Mouse (Mus musculus): ENCODE measurements around the gene Snx8. TPM values are rescaled to one million over a fixed set of nuclear protein-coding genes. Genes with fewer than 3 reads are reported as not detected.

The Snx8 gene
- total RNA-seq, 1 experiment from 2014 or later: 98.5 TPM

DNA sequence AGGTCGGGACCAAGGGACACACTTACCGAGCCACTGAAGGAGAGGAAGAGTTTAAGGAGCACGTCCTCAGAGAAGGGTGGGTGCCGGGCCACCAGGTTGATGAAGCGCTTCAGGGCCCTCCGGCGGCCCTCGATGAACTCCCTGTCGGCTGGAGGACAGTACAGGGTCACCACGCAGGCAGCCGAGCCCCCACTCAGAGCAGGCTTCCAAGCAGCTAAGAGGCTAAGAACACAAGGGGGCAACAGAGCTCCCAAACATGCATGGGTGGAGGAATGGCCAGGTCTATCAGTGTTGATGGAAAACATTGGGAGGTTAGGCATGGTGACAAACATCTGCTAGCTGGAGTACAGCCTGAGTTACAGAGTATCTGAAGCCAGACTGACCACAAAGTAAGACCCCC is 33.1 kb downstream of the Snx8 start:
- ATAC-seq (ENCODE audit: extremely low read depth, insufficient number of reproducible peaks, low FRiP score, poor library complexity, severe bottlenecking): no peak

DNA sequence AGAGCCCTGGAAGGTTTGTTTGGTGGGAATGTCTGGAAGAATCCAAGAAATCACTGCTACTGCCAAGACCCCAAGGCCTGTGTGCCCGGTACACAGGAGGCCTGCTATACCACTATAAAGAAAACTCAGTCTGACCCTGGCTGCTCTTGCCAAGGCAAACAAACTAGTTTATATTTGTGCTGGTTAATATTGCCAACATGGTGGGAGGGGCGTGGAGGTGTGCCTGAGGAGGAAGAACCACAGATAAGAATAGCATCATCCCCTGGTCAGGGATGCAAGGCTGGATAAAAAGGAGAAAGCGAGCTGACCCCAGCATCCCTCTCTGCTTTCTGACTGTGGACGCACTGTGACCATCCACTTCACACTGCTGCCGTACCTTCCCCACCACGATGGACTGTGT is 36.7 kb downstream of the Snx8 start:
- no peak for ATAC-seq (ENCODE audit: extremely low read depth, insufficient number of reproducible peaks, low FRiP score, poor library complexity, severe bottlenecking)

DNA sequence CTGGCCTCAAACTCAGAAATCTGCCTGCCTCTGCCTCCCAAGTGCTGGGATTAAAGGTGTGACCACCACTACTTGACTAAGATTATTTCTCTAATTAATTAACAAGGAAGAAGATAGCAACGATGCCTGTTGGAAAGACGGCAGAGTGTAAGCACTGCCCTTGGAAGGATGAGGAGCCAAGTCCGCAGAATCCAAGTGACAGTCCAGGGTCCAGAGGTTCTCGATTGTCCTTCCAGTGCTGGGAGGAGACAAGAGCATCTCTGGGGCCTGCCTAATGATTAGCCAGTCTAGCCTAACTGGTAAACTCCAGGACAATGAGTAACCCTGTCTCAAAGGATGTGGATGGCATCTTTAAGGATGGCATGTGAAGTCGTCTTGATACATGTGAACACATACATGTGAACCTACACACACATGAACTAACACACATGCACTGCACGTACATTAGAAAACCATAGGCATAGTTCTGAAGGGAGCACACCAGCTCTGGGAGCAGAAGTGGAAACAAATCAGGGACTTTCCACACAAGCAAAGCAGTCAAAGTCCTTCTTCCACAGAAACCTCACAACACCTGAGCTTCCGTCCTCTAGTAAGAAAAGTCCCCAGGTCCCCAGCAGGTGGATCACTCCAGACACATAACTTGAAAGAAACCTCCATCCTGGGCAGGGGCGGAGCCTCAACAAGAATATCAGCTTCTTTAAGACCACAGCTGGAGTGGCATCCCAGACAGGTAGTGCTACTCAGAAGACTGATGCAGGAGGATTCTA is 38.1 kb downstream of the Snx8 start:
- no peak for ATAC-seq (ENCODE audit: extremely low read depth, insufficient number of reproducible peaks, low FRiP score, poor library complexity, severe bottlenecking)

DNA sequence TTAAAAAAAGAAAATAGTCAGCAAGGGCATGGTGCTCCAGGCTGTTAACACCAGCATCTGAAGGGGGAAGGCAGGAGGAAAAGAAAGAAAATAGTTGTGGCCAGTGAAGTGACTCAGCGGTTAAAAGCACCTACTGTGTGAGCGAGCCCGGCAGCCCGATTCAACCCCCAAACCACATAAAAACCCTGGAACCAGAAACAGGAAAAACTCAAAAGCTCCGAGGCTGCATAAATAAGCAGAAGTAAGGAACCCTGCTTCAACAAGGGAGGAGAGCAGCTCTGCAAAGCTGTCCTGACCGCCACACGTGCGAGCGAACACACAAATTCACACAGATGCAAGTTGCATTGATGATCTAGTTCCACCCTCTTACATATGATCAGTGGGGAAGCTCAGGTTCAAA is 39.2 kb downstream of the Snx8 start:
- no peak for ATAC-seq (ENCODE audit: extremely low read depth, insufficient number of reproducible peaks, low FRiP score, poor library complexity, severe bottlenecking)

DNA sequence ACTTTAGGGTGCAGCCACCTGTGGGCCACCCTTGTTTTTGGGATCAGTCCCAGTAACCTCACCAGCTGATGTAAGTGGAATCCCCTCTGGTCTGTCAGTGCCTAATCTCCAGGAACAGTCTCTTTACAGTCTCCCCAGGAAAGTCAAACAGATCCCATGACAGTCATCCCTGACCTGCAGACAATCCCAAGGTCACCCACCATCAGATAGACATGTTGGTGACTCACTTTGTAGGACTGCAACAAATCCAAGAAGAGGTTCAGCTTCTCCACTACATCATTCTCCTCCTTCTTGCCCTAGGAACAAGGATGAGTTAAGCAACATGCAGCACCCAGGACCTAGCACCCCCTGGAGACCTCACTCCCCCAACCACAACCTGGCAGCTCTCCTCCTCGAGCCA is 43.0 kb downstream of the Snx8 start:
- ATAC-seq (ENCODE audit: extremely low read depth, insufficient number of reproducible peaks, low FRiP score, poor library complexity, severe bottlenecking): no peak

DNA sequence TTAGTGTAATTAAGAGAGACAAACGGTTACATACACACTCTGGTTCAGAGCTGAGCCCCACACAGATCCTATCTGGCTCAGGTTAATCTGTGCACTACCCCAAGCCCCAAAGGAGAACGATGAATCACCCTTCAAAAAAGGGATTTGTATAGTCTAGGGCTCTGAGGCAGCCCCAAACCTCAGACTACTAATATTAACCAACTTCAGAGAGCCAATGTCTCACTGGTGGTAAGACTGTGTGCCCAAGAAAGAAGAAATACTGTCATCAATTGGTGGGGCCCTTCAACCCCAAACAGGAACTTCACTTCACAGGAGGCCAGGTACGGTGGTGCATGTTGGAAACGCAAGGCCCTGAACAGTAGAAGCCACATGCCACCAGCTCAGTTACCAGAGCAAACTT is 43.8 kb downstream of the Snx8 start:
- no peak for ATAC-seq (ENCODE audit: extremely low read depth, insufficient number of reproducible peaks, low FRiP score, poor library complexity, severe bottlenecking)

DNA sequence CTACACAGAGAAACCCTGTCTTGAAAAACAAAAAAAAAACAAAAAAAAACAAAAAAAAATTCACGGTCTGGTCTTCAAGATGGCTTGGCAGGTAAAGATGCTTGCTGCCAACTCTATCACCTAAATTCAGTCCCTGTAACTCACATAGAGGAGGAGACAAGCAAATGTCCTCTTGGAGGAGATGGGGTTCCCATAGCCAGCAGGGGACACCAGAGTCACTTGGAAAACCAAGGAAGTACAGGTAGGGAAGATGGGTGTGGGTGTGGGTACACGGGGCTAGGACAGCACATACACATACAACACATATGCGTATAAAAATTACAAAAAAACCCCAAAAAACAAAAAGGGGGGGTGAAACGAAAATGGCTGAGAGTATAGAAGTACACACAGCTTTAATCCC is 46.2 kb downstream of the Snx8 start:
- no peak for ATAC-seq (ENCODE audit: extremely low read depth, insufficient number of reproducible peaks, low FRiP score, poor library complexity, severe bottlenecking)

DNA sequence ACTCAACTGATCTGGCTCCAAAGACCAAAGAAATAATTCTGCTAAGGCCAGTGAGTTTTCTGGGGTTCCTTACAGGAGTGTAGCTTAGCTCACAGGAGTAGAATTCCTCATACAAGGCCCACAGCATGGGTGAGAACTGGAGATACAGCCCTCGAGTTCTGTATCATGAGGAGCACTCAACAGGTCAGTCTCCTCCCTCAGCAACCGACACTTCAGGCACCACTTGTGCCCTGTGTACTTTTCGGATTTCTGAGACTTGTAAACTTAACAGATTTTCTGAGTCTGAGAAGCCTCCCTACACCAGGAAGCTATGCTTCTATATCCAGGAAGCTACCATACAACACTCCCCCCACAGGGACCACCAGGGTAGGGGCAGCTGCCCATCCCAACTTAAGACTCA is 49.2 kb downstream of the Snx8 start:
- no peak for ATAC-seq (ENCODE audit: extremely low read depth, insufficient number of reproducible peaks, low FRiP score, poor library complexity, severe bottlenecking)

DNA sequence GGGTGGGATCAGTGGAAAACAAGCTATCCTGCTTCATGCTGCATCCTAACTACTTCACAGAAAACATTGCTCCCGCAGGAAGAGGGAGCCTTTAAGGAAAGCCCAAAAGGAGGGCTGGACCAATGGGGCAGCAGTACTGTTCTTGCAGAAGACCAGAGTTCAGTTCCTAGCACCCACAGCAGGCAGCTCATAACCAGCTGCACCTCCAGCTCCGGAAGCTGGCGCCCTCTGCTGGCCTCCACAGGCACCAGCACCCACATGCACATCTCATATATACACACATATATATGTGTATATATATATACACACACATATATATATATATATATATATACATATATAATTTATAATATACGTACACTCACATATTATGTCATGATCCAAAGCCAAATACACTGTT is 50.3 kb downstream of the Snx8 start:
- no peak for ATAC-seq (ENCODE audit: extremely low read depth, insufficient number of reproducible peaks, low FRiP score, poor library complexity, severe bottlenecking)

DNA sequence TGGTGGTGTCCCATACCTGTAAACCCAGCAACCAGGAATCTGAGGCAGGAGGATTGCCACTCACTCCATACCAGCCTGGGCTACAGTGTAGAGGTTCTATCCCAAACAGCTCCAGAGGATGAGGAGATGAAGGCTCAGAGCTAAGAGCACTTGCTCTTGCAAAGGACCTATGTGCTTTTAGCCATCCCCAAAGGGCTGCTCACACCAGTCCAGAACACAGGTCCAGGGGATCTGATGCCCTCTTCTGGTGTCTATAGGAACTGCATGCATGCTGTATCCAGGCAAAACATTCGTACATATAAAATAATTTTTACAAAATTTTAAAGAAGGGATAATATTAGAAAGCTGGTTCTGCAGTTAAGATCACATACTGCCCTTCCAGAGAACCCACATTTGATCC is 52.4 kb downstream of the Snx8 start:
- peak; percentile 28; the same call in 1 of the 2 replicates for ATAC-seq (ENCODE audit: extremely low read depth, insufficient number of reproducible peaks, low FRiP score, poor library complexity, severe bottlenecking)

DNA sequence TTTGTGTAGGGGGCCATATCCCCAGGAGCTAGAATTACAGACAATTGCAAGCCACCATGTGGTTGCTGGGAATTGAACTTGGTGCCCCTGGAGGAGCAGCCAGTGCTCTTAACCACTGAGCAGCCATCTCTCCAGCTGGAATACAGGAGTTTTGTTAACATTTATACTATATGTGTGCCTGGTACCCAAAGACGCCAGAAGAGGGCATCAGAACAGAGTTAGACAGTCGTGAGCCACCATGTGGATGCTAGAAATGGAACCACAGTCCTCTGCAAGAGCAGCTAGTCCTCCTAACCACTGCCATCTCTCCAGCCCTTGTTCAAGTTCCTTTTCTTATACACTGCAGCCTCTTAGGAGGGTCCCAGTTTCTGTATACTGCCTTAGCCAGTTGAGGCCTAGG is 55.4 kb downstream of the Snx8 start:
- ATAC-seq (ENCODE audit: extremely low read depth, insufficient number of reproducible peaks, low FRiP score, poor library complexity, severe bottlenecking): no peak

DNA sequence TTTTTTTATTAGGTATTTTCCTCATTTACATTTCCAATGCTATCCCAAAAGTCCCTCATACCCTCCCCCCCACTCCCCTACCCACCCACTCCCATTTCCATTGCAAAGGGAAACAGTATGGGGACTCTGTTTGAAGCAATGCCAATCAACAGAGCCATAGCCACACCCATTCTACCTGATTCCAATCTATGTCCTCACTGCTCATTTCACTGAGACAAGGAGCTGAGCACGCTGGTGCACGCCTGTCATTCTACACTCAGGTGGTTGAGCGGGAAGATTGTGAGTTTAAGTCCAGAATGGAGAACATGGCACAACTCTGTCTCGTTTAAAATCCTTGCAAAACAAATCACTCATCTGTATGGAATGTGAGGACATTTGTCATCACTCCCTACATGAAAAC is 56.5 kb downstream of the Snx8 start:
- ATAC-seq (ENCODE audit: extremely low read depth, insufficient number of reproducible peaks, low FRiP score, poor library complexity, severe bottlenecking): no peak

DNA sequence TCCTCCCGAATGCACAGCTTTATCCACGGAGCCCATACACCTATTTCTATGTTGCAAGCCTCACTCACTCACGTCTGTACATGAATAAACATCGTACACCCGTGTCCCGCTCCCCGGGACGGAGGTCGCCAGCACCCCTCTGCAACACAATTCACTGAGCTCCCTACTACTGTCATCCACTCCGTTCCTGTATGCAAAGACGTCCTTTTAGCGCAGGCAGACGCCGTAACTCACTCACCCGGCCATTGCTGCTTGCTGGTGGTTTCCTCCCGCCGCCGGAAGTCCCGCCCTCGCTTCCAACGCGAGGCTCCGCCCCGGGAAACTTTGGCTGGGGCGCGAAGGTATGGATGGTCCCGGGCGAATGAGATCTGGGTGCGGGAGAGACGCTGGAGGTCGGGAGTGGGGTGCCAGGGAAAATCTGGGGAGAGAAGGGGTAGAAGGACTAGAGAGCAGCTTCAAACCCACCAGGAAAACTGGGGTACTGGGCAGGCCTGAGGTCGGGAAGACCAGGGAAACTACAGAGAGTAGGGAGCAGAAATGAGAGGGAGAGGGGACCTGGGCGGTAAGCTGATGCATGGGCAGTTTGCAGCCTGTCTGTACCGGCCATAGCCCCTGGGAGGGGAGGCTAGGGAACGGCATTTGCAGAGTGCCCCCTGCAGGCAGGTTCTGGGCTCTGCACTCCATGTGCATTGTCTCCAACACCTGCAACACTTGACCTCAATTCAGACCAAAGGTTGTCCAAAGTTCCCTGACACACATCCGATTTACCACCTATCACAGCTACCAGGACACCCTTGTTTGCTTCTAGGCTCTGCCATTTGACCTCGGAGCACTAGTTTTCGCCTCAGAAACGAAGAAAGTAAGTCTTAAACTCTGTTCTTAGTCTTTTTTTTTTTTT is 57.2 kb downstream of the Snx8 start, which contains the start of gene Mrm2:
TSS of gene Mrm2 (minus strand) at position 284 of the 898 bp plus-strand sequence.
- peak; percentile 69 for ATAC-seq (ENCODE audit: extremely low read depth, insufficient number of reproducible peaks, low FRiP score, poor library complexity, severe bottlenecking)

DNA sequence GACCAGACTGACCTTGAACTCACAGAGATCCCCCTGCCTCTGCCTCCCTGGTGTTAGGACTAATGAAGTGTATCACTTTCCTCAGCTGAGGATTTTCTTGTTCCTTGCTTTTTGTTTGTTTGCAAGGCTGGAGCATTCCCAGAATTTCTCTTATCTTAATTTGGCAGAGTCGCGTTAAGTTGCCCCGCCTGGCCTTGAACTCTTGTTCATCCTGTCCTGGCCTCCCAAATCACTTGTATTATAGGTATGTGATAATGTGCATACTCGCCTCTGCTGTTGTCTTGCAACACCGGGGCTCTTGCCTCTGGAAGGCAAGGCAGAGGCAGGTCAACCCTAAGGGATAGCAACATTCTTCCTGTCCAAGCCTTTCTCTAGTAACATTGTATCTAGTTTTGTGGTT is 65.0 kb downstream of the Snx8 start:
- no peak for ATAC-seq (ENCODE audit: extremely low read depth, insufficient number of reproducible peaks, low FRiP score, poor library complexity, severe bottlenecking)

DNA sequence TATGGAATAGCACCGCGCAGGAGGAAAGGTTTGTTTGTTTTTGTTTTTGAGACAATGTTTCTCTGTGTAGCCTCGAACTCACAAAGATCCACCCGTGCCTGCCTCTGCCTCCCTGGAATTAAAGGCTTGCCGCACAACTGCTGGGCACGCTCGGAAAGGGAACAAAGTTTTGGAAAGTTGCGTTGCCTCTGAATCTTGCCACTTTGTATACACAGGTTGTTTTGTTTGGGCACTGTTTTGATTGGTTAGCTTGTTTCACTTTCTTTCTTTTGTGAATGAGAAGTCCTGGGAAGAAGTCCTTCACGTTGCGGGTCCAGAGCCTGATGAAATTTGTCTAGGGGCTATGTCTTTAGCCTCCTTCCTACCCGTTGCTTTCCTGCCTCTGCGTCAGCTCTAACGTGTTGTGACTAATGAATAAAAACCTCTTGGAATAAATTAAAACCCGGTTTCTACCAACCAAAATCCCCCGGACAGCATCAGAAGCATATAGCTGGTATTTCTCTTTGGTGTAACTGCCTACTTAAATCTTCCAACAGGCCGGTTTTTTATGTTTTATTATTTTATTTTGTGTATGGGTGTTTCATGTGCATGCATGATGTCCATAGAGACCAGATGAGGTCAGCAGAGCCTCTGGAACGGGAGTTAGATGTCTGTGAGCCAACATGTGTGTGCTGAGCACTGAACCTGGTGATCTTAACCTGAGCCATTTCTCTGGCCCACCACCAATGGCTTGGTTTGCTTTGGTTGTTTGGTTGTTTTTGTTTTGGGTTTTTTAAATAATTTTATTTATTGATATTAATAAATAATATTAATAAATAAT is 67.1 kb downstream of the Snx8 start:
- 0 out of 2 replicates have a peak, but pooled peaks have one; percentile 0 for ATAC-seq (ENCODE audit: extremely low read depth, insufficient number of reproducible peaks, low FRiP score, poor library complexity, severe bottlenecking)

DNA sequence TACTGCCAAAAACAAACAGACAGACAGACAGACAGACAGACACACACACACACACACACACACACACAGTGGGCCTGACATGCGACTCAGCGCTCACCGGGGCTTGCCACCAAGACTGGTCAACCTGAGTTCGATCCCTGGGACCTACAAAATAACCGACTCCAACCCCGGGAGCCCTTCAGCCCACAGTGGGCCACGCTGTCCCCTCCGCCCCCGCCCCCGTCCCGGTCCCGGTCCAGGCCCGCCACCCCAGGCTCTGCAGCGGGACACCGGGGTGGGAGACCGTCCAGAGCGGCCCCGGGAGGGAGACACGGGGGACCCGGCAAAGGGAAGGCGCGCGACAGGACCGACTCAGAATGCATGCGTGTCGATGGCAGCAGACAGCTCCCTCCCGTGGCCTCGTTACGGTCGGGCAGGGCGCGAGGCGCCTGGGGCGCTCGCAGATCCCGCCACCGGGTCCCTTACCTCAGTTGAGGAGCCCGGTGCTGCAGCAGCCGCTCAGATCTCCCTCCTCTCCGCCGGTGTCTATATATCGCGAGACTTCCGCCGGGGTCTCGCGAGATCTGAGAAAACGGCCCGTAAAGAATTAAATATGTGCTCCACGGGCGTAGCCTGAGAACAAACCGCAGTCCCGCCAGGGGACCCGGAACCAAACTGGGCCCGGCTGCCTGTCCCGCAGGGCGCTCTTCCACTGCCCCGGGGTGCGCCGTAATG is 67.9 kb downstream of the Snx8 start, which contains the start of the genes Mad1l1 and Nudt1:
TSS of gene Mad1l1 (minus strand) at position 511 of the 714 bp plus-strand sequence.
TSS of gene Nudt1 (plus strand) at position 615 of the 714 bp plus-strand sequence.
- peak; percentile 85 for ATAC-seq (ENCODE audit: extremely low read depth, insufficient number of reproducible peaks, low FRiP score, poor library complexity, severe bottlenecking)

DNA sequence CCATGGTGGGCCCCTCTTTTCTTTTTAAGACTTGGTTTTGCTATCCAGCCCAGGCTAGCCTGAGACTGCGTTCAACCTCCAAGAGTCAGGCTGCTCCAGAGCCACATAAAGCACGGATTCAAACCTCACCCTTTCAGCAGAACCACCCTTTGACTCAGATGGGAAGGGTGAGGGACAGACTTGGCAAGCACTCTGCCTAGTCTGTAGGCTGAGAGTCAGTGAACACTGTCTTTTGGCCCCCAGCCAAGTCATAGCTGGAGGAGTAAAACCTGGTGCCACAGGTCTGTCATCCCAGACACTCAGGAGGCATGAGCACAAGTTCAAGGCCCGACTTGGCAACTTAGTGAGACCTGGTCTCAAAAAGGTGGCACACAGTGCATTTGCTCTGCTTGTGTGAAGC is 72.3 kb downstream of the Snx8 start:
- ATAC-seq (ENCODE audit: extremely low read depth, insufficient number of reproducible peaks, low FRiP score, poor library complexity, severe bottlenecking): no peak

DNA sequence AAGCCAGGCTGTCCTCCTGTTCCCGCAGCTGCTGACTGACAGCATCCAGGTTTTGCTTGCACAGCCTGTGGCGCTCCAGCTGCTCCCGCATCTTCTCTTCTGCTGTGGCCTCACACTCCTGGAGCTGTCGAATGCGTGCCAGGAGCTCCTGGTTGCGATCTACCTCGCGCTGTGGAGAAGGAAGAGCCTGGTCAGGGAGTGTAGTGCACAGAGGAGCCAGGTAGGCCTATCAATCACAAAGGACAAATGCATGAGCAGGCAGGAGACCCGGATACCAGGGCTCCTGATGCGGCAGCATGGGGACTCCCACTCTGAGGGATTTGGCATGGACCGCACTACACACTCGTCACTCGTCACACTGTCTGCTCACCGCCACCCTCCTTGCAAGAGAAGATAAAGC is 81.5 kb downstream of the Snx8 start:
- ATAC-seq (ENCODE audit: extremely low read depth, insufficient number of reproducible peaks, low FRiP score, poor library complexity, severe bottlenecking): no peak

DNA sequence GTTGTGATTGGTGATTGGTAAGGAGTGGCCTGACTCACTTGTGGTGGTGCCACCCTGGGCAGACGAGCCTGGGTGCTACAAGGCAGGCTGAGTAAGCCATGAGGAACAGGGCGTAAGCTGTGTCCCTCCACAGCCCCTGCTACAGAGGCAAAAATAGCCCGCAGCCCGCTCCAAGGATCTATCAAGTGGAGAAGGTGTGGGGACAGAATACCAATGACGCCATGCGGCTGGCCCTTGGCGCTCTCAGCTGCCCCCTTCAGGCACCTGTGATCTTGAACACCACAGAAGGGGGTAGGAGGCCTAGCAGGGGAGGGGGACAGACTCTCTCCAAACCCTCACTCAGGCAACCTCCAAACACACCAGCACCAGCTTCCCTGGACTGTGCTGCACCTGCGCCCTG is 83.0 kb downstream of the Snx8 start:
- no peak for ATAC-seq (ENCODE audit: extremely low read depth, insufficient number of reproducible peaks, low FRiP score, poor library complexity, severe bottlenecking)
